Mouse (Mus musculus) spleen, adult 2 months (tissue): ENCODE measurements around the gene Mkrn1.

Source experiments
- CTCF ChIP-seq: fragments of 200-500 bp; IDR thresholded peaks from 2 replicates; pipeline ENCODE4 v1.5.1; 2011; ENCODE audit warnings: mild to moderate bottlenecking, inconsistent platforms; ENCODE audit not compliant: insufficient read depth, insufficient read length, insufficient replicate concordance; ENCODE audit errors: extremely low read depth
- POLR2A ChIP-seq: fragments of 200-500 bp; IDR thresholded peaks from 2 replicates; pipeline ENCODE4 v1.6.1; 2011; ENCODE audit warnings: low read depth, low read length, inconsistent platforms

GRCm38 (mm10) chr6:39442786-39443287, 22.6 kb upstream of the Mkrn1 start:
- TF ChIP-seq CTCF (no peak), POLR2A (no peak)
